Mouse (Mus musculus) thymus, adult 2 months (tissue): ENCODE data around the gene Pole4. TPM values are rescaled to one million over a fixed set of nuclear protein-coding genes. Genes with fewer than 3 reads are reported as not detected.

Source experiments
- DNase-seq: peaks from one replicate; pipeline ENCODE4 v3.0.0; 2021
- H3K27ac ChIP-seq: fragments of 200-500 bp; 2 replicates; pipeline ENCODE4 v1.5.1; 2012; ENCODE audit warnings: low read length, control low read depth; ENCODE audit not compliant: control insufficient read depth, insufficient read depth
- H3K27me3 ChIP-seq: fragments of 200-500 bp; 2 replicates; pipeline ENCODE4 v1.6.1; 2012; ENCODE audit warnings: mild to moderate bottlenecking, low read length, moderate library complexity, mixed read lengths; ENCODE audit not compliant: control insufficient read depth, insufficient read depth
- H3K36me3 ChIP-seq: fragments of 200-500 bp; 2 replicates; pipeline ENCODE4 v1.6.1; 2012; ENCODE audit warnings: mild to moderate bottlenecking, low read length, moderate library complexity; ENCODE audit not compliant: control insufficient read depth, insufficient read depth
- H3K4me1 ChIP-seq: fragments of 200-500 bp; replicated peaks from 2 replicates; pipeline ENCODE4 v1.6.1; 2012; ENCODE audit warnings: low read length; ENCODE audit not compliant: control insufficient read depth, insufficient read depth
- H3K4me3 ChIP-seq: fragments of 200-500 bp; 2 replicates; pipeline ENCODE4 v1.5.1; 2012; ENCODE audit warnings: mild to moderate bottlenecking, low read length, control low read depth, moderate library complexity; ENCODE audit not compliant: control insufficient read depth, insufficient read depth
- CTCF ChIP-seq: fragments of 200-500 bp; IDR thresholded peaks from 2 replicates; pipeline ENCODE4 v1.5.1; 2012; ENCODE audit warnings: mild to moderate bottlenecking, control low read depth, low read length, moderate library complexity, borderline replicate concordance; ENCODE audit not compliant: control insufficient read depth, poor library complexity, insufficient read depth; ENCODE audit errors: extremely low read depth
- POLR2A ChIP-seq: fragments of 200-500 bp; IDR thresholded peaks from 2 replicates; pipeline ENCODE4 v1.6.1; 2012; ENCODE audit warnings: mild to moderate bottlenecking, low read length, control low read depth, moderate library complexity; ENCODE audit not compliant: control insufficient read depth, poor library complexity, insufficient read depth; ENCODE audit errors: extremely low read depth
- WGBS: fragments of 180-500 bp; shearing (Covaris S2); methylation state at CpG from one replicate; pipeline ENCODE4 v1.1.7; 2018; 5-methylcytosine and 5-hydroxymethylcytosine counted together
- polyA plus RNA-seq: library from polyadenylated mRNA; depleted of rRNA; stranded (reverse); fragments of >200 nt; gene quantifications from 2 replicates; pipeline ENCODE4 v1.2.3, GENCODE M21; 2012

Pole4 gene
- polyA plus RNA-seq, 1 experiment = 20.4 TPM

- Histone ChIP-seq H3K27ac (no peak overlapping the region), H3K4me3 (no peak overlapping the region), H3K27me3 (no peaks in the 10 kb centered on the region), H3K36me3 (no peaks in the 10 kb centered on the region), H3K4me1 (no peaks in the 10 kb centered on the region)
- TF ChIP-seq CTCF (no peak), POLR2A (no peak)
- no peak for DNase-seq
- WGBS = 93% methylated on average over 5 of the region's 5 CpGs
These were observed 18.2 kb upstream of the Pole4 start for GRCm38 (mm10) chr6:82723321-82723720.

- no peaks in the 10 kb centered on the region for H3K27me3 ChIP-seq
- no peaks in the 10 kb centered on the region for H3K4me1 ChIP-seq
- H3K36me3 ChIP-seq = no peaks in the 10 kb centered on the region
- no peak overlapping the region for H3K27ac ChIP-seq
- no peak overlapping the region for H3K4me3 ChIP-seq
- WGBS = 73% methylated on average over 4 of the region's 4 CpGs
- no peak for DNase-seq
- TF ChIP-seq POLR2A (no peak), CTCF (no peak)
These were observed 11.0 kb upstream of the Pole4 start for GRCm38 (mm10) chr6:82716126-82716525.

DNA sequence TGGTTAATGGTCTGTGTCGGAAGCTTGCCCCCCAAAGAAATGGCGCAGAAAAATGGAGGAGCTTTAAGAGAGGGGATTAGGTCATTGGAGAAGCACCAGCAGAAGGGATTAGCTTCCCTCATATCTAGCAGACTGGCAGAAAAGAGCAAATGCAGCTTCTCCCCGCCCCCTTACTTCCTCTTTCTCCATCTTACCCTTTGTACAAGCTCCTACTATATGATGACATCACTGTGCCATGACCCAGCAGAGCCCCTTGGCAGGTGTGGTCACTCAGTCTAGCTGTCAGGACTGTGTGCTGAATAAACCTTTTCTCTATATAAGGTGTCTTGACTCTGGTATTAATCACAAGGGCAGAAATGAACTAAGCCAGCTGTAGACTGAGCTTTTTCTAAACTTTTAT is 10.5 kb upstream of the Pole4 start:
- no peak for DNase-seq
- no peak overlapping the region for H3K27ac ChIP-seq
- no peak overlapping the region for H3K4me3 ChIP-seq
- H3K36me3 ChIP-seq = no peaks in the 10 kb centered on the region
- TF ChIP-seq CTCF = no peak
- TF ChIP-seq POLR2A = no peak
- H3K4me1 ChIP-seq = no peaks in the 10 kb centered on the region
- WGBS = 80% methylated on average over 3 of the region's 3 CpGs
- H3K27me3 ChIP-seq = no peaks in the 10 kb centered on the region

GRCm38 (mm10) chr6:82715253-82715652 is 10.1 kb upstream of the Pole4 start:
- H3K4me1 ChIP-seq = no peaks in the 10 kb centered on the region
- no peaks in the 10 kb centered on the region for H3K27me3 ChIP-seq
- no peak for DNase-seq
- TF ChIP-seq CTCF = no peak
- no peak overlapping the region for H3K4me3 ChIP-seq
- H3K27ac ChIP-seq = no peak overlapping the region
- H3K36me3 ChIP-seq = no peaks in the 10 kb centered on the region
- 93% methylated on average over 6 of the region's 6 CpGs for WGBS

DNA sequence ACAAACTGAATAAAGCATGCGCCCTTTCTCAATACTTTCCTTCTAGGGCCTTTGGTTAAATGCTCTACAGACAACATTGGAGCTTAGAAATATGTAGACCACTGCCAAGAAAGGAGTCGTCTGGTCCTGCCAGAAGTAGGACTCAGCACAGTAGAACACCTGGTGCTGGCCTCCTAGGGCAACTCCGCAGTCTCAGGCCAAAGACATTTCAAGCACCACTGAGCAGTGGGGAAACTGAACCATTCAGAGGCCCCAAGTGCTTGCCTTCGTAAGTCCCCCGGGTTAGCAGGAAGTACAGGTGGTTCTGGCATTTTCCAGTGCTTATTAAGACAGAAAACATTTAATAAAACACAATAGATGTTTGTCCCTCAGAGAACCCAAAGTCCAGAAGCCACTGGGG is 9.7 kb upstream of the Pole4 start:
- Histone ChIP-seq H3K4me3 (no peak overlapping the region), H3K27me3 (no peaks in the 10 kb centered on the region), H3K27ac (no peak overlapping the region), H3K4me1 (no peaks in the 10 kb centered on the region), H3K36me3 (no peaks in the 10 kb centered on the region)
- TF ChIP-seq CTCF (no peak), POLR2A (no peak)
- 91% methylated on average over 5 of the region's 5 CpGs for WGBS
- no peak for DNase-seq

- H3K36me3 ChIP-seq = no peaks in the 10 kb centered on the region
- H3K27ac ChIP-seq = no peak overlapping the region
- H3K4me1 ChIP-seq = no peaks in the 10 kb centered on the region
- WGBS = 33% methylated on average over 3 of the region's 3 CpGs
- TF ChIP-seq CTCF (peak; percentile 60; the same call in 1 of the 2 replicates), POLR2A (no peak)
- H3K27me3 ChIP-seq = no peaks in the 10 kb centered on the region
- H3K4me3 ChIP-seq = no peak overlapping the region
- peak; percentile 79 for DNase-seq
These were observed 9.1 kb upstream of the Pole4 start for GRCm38 (mm10) chr6:82714243-82714642.

GRCm38 (mm10) chr6:82707742-82708141 is 2.6 kb upstream of the Pole4 start:
- H3K27me3 ChIP-seq = no peaks in the 10 kb centered on the region
- TF ChIP-seq POLR2A = no peak
- TF ChIP-seq CTCF = no peak
- WGBS = 99% methylated on average over 3 of the region's 3 CpGs
- H3K4me1 ChIP-seq = no peaks in the 10 kb centered on the region
- DNase-seq = no peak
- no peak overlapping the region for H3K27ac ChIP-seq
- H3K4me3 ChIP-seq = no peak overlapping the region
- H3K36me3 ChIP-seq = no peaks in the 10 kb centered on the region
